Mouse (Mus musculus) skeletal muscle tissue, adult 2 months (tissue): Measurements from ENCODE around the gene Adamts8.

Experiments used
- DNase-seq: peaks from one replicate; pipeline ENCODE4 v3.0.0-alpha.2; 2012; ENCODE audit warnings: low read depth, low spot score

The Adamts8 gene

DNA sequence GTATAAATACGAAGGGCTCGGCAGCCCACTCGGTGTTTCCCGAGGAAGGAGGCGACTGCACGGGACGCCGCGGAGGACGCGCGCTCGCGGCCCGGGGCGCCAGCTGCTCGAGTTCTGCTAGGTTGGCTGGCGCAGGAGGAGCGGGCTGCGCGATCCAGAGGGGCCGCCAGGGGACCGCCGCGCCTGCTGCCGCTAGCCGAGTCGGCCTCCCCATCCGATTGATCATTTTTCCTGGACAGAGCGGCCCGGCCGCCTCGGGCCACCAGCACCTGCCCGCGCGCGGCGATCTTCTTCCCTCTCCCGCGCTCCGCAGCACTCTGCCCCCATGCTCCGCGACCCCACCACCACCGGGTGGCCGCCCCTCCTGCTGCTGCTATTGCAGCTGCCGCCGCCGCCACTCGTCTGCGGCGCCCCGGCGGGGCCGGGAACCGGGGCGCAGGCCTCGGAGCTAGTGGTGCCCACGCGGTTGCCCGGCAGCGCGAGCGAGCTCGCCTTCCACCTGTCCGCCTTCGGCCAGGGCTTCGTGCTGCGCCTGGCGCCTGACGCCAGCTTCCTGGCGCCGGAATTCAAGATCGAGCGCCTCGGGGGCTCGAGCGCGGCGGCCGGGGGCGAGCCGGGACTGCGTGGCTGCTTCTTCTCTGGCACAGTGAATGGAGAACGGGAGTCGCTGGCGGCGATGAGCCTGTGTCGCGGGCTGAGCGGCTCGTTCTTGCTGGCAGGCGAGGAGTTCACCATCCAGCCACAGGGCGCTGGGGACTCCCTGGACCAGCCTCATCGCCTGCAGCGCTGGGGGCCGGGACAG lies at the start of gene Adamts8:
Gene Adamts8 (plus strand): TSS at position 51 of the 802 bp plus-strand sequence.
- no peak for DNase-seq

DNA sequence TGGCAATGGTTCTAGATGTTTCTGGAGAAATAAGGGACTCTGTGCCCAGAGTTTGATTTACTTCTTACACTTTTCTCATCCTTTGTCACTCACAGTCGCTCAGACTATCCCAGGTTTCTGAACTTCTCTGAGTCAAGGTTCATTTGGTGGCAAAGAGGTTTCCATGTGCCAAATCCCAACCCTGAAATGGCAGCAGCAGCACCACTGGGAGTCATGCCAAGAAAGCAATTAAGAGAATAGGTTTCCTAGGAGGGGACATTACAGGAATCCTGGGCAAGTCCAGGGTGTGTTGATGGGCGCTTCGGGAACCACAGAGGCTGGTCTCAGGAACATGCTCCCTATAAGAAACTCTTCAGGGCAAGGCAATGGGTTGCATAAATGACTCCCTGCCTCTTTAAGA lies 46.7 kb upstream of the Adamts8 start:
- DNase-seq = no peak

DNA sequence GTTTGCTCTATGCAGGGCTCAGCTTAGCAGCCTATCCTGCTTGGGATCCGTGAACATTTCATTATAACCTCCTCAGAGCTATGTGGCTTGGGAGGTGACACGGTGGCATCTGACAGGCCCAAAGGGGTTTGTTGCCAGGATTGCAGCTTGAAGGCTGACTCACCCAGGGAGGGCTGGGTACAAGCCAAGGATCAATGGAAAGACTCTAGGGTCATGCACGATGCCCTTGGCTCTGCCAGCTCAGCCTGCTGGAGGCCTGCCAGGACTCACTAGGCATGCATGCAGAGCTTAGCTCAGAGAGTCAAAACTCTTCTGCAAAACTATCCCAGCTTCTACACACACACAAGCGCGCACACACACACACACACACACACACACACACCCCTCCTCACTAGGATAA lies 45.6 kb upstream of the Adamts8 start:
- peak; percentile 69 for DNase-seq

DNA sequence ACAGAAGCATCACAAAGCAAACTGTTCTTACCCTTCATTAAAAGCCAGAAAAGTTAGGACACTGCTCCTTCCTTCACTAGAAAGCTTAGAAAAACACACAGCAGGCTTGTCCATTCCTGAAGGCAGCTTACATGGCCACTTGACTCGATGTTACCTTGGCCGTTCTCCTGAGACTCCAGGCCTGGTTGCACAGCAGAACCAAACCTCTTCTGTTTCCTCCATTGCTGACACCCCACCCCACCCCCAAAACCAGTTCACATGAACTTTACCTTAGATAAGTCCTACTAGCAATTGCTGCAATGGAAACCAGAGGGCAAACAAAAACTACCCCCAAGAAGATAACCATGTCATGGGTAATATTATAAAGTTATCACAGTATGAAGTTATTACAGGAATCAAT lies 45.2 kb upstream of the Adamts8 start:
- no peak for DNase-seq

DNA sequence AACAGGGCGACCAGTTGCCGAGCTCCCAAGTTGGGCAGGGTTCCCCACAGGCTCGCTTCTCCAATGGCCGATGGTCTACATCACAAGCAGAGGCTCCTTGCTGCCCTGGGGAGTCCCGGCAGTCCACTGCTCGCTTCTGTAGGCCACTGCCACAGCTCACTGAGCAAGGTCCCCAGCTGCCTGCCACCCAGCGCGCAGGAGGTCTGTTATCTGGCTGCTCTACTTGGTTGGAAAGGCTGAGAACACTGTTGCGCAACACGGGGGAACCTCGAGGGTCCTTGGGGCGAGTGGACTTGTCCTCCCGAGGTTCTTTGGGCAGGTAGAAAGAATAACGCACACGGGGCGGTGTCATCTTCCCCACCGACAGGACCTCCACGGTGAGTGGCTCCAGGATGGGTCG lies 40.2 kb upstream of the Adamts8 start:
- no peak for DNase-seq

DNA sequence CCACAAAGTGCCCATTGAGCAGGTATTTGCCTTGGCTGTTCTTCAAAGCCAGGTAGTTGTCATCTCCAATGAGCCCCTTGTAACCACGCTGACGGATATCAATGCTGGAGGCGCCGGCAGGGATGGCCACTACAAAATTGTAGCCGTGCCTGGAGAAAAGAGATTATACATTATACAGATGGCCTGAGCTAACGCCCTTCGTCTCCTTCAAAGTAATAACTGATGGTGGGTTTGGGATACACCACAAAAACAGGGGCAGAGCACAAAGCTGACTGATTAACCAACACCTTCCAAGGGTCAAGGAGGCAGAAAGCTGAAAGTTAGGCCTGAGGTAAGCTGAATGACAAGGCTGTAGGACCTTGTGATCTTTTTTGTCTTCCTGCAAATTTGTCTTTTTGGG lies 39.7 kb upstream of the Adamts8 start:
- DNase-seq = no peak

DNA sequence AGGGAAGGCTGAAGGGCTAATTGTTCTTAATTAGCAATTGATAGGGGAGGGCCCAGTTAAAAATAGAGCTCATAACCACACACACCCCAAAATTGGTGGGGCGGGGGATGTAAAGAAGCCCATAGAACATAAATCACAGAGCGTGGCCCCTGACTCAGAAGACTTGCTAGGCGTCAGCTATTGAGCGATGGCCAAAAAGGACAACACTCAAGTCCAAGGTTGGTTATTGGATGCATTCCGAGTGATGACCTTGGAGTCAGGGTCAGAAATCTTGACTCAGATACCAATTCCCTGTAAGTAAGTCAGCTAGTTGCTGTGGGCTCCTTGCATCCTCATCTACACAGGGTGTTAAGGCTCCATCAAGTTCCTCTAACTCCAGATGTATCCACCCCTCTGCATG lies 39.1 kb upstream of the Adamts8 start:
- DNase-seq = no peak

DNA sequence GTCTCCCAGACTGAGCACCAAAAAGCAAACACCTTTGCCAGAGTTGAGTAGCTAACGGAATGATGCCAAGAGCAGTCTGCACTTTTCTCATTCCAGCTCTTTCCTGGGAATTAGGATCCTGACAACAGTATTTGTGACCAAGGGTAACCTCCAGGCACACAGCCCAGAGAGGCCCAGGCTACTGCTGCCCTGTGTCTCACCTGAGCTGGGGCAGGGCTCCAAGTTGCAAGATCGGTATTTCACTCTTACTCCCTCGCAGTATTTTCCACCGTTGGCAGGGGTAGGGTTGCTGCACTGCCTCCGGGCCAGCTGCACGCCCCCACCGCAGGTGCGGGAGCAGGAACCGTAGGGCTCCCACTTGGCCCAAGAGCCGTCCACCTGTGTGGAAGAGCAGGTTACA lies 36.5 kb upstream of the Adamts8 start:
- no peak for DNase-seq

DNA sequence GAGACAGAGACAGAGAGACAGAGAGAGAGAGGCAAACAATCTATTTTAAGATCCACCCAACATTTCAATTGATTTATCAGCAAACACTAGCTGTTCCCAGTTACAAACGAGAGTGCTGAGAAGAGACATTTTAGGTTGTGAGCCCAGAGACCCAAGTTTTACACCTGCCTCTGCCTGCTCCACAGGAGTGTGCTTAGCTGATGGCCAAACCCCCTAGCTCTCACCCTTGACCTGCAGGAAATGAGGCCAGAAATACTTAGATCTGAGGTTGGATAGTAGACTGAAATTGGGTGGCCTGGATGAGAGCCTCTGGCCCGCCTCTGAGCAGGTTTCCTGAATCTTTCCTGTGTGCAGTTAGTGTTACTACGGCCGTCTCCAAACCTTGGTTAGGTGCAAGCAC lies 35.9 kb upstream of the Adamts8 start:
- DNase-seq = no peak

DNA sequence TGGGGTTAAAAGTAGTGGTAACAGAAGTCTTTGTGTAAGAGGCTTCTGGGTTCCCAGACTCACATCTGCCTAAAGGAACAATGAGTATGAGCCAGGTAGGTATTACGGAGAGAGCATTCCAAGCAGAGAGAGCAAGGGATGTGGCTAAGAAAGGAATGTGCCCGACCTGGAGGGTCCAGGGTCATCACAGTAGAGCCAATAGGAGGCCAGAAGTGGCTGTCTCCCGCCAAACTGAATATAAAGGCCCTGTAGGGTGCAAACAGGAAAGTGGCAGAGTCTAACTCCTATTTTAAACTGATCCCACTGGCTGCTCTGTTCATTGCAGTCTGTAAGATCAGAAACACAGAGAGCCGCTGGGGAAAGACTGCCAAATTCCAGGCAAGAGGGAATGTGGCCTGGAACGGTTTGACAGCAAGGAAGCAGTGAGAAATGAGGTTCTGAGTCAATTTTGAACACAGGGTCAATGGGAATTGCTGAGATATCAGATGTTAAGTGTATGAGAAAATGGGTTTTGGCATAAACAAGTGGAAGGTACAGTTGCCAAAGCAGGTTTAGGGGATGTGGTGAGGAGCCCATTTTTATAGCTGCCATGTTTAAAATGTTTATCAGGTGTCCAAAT lies 34.6 kb upstream of the Adamts8 start:
- DNase-seq = no peak

DNA sequence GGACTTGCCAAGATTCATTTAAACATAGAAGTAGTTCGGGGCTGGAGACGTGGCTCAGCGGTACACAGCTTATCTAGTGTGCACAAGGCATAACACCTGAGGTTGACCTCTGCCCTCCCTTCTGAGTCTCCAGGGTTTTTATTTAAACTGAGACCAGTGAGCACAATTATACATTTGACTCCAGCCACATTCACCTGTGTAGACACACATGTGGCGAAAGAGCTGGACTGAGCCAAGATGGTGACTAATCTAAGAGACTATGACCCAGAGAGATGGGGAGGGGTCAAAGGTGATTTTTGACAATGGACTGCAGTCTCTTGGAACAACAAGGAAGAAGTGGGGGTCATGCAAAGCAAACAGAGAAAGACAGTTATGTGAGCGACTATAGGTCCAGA lies 34.1 kb upstream of the Adamts8 start:
- DNase-seq = no peak

DNA sequence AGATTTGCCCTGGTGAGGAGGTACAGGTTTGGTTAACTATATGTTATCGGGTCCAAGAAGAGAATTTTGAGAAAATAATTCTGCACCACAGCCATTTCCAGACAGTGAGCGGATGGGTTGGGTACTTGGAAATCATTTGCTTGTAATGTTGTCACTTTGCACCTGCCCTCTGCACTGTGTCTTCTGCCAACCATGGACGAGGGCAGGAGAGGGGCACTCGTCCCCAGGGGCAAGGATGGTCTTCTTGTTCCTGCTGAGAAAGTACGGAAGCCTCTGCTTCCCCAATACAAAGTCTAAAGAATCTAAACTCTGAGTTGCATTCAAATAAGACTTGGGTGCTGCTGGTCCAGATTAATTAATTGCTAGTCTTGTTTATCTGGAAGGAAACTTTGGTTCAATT lies 33.4 kb upstream of the Adamts8 start:
- no peak for DNase-seq

DNA sequence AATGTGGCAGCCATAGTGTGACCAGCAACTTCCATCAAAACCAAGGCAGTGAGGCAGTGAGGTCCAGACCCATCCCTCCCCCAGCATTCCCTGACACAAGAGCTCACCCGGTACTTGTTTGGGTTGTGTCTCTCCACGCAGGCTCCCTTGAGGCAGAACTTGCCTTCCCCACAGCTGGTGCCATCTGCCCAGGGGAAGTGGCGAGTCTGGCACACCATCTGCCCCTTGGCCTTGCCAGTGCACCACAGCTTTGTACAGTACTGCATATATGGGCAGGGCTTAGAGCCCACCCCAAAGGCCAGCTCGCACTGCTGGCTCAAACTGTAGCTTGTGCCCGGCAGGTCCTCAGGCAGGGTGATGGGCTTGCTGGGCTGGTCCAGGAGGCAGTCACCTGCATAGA lies 31.9 kb upstream of the Adamts8 start:
- no peak for DNase-seq

DNA sequence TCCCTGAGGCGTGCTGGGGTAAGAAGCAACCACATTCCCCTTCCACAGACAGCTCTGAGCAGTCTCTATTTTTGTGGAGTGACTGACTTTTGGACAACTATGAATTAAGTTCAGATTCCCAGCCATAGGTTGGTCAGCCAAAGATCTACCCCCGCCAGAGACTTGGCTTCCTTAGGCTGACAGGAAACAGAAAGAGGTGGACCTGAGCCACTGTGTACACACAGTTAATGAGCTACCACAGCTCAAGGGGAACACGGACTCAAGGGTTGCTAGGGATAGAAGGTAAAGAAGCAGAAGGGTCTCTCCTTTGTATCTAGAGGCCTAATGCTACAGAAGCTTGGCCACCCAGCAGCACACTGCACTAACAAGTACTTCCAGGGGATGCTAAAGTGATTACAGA lies 30.2 kb upstream of the Adamts8 start:
- no peak for DNase-seq

DNA sequence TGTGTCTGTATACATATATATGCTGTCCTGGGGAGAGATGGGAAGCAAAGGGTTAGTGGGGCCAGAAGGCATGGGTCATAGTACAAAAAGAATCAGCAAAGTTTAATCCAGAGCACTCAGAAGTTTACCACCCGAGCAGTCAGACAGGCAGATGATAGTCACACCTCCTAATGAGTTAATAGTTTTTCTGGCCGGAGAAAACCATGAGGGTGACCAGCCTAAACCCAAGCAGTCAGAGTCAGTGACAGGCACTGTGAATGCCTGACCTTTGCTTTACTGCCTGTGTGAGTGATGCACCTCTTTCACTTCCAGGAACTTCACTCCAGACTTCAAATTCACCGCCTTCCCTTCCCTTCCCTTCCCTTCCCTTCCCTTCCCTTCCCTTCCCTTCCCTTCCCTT lies 28.9 kb upstream of the Adamts8 start:
- no peak for DNase-seq

DNA sequence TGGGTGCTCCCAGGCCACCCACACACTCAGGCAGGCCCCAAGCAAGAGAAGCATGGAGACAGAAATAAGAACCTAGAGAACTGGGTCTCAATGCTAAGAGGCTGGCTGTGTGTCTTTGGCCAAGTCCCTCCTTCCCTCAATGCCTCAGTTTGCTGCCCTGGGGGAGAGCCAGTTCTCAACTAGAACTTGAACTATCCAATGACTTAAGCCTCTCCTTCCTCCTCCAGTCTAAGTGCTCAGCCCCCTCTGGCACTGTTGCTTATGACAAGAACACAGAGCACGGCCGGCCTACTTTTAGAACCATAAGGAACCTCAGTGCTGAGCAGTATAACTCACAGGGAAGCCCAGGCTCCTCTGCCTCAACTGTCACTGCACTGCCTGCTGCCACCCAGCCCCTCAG lies 28.1 kb upstream of the Adamts8 start:
- no peak for DNase-seq

DNA sequence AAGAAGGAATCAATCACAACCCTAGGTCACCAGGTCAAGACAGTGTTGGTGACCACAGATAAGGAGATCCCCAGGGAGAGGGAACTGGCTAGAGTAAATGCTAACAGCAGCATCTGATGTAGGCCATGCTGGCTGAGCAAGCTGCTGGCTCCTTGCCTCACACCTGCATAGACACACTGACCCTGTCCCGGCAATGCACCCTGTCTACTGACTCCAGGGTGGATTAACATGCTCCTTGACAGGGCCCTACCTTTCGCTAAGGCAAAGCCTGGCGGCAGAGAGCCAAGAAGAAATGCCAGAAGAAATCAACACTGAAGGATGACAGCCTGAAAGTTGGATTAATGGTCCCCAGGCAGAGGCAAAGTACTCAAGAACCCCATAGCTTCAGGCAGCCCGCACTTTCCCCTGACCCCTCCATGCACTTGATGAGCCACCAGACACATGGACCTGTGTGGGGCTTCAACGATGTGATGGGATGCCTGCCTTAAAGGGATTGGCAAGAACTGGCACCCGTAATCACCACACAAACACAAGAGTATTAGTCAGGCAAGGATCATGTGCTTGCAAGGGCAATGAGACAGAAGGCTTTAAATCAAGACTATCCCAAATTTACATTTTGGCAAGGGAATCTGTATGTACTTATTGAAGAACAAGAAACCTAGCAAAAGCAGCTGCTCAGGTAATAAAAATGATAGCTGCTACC lies 25.9 kb upstream of the Adamts8 start:
- no peak for DNase-seq

DNA sequence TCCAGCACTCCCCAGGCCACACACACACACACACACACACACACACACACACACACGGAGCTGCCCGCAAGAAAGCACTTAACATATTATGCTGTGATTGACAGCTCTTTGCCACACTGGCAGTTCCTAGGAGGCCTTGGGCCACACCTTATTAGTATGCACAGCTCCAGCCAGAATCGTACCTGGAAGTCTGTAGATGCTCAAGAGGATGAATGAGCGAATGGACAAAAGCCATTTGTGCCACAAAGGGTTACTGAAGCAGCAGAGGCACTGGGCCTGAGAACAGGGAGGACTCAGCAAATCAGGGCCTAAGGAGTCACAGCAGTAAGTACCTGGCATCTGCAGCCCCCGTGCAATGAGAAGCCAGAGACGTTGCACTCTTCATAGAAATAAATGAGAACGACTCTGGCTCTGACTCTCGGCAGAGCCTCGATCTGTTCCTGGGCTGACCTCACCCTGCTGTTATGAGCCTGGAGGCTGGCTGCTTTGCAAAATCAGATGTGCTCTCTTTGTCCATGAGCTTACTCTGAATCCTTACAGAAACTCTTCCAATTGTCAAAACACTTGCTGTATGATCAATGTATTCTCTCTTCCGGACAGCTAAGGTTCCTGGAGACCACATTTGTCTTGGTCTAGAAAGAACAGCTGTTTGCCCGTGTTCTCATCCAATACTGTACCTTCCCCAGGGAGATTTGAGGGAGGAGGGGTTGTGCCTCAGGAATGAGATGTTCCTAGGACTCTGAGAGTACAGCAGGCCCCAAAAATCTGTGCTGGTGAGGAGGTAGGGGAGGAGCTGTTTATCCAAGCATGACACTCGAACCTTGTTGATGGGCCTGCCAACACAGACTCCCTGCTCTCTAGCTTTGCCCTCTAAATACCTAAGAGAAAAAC lies 23.7 kb upstream of the Adamts8 start:
- DNase-seq = peak; percentile 57

DNA sequence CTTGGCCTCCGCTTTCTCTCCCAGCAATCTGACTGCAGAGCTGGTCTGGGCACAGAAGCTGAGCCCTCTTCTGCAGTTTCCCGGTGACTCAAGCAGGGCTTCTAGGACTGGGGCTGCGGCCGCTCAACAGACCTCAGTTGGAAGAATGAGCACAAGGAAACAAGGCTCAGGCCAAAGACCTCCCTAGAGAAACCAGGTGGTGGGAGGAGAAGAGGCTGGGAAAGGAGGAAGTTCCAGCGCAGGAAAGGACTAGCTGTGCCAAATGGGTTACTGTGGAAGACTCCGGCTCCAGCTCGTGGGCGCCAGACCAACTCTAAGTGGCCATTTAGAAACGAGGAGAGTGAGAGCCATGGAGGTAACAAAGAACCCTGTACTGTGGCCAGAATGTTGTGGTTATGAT lies 22.7 kb upstream of the Adamts8 start:
- DNase-seq = peak; percentile 66

DNA sequence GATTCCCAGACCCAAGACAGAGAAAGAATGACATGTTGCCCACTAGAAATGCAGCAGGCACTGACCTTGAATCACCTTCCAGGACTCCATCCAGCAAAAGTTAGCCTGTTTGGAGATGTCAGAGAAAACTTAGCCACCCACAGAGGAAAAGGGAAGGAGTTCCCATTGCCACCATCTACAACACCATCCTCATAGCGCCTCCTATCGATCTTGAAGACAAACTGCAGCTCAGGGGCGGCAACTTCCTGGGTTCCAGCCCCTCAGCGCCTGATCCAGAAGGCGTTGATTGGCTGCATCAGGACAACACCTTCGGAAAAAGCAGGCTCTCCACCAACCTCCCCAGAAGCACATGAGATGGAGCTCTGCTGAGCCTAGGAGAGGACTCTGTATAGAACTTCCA lies 21.6 kb upstream of the Adamts8 start:
- DNase-seq = peak; percentile 47

DNA sequence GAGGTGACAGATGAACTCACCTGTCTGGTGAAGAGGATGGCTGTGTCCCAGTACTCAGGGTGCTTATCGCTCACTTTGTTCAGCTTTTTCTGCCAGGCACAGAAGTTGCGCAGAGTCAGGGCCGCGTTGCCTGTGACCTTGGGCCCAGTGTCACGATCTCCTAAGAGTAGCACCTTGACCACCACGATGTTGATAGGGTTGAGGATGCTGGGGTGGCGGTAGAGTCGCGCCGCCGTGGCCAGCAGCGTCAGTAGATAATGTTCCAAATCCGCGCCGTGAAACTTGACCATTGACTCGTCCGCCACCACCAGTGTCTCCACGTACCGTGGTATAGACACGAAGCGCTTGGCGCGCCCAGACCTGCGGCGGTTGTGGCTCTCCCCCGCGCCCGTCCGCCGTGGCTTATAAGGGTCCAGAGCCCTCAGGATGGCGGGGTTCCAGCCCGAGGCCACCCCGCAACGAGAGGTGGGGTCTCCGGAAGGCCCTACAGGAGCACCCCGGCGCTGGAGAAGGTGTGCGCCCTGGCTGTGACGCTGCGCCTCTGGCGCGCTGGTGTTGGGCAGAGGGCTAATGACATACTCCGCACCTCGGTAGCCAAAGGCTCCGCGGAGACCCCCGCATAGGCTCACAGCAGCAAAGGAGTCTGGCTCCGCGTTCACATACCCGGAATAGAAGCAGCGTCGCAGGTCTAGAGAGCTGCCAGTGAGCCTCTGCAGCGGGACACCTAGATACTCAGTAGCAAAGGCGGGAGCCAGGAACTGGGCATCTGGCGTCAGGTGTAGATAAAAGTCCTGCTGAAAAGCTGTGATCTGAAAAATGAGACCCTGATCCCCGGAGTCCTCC lies 20.9 kb upstream of the Adamts8 start:
- DNase-seq = no peak
